In genomic region chr8:92996840-92997239, GRCm38 (mm10) we compare ENCODE assay signal across 8 mouse cellular contexts.
DNase-seq lines count a peak whose midpoint lies in the region.
"Had no signal": no experiment of that assay in that cellular context is flagged by ENCODE, and none has a peak within 500 bp of the region (broad histone marks: within the 10 kb centered on the region; RNA-seq: fewer than 3 reads in every experiment).

No protein-coding gene starts in this region.

- DNase-seq in layer of hippocampus, adult 11-12 months (ENCODE audit: low spot score): peak; percentile 64
- DNase-seq in layer of hippocampus, adult 9-10 months (ENCODE audit: low spot score): no peak
- peak; percentile 35 for DNase-seq in ZHBTc4 (ENCODE audit: low read depth, low spot score)
- peak; percentile 46 for DNase-seq in embryo, embryonic 11 days
- peak; percentile 67 to 75 for DNase-seq in kidney, postnatal 4 days
- peak; percentile 46 to 62 for DNase-seq in lung, postnatal 4 days
- DNase-seq in MN1 (ENCODE audit: low spot score): no peak
- DNase-seq: liver, embryonic 13.5 days had no signal

Comparison
In these comparisons a context has a peak if more than half of its experiments do, and no peak if none do; other contexts are left out.
1. DNase-seq: peak in layer of hippocampus, adult 11-12 months (single experiment), ZHBTc4 (single experiment), embryo, embryonic 11 days (single experiment), kidney, postnatal 4 days (2 of 2) and lung, postnatal 4 days (2 of 2); none in layer of hippocampus, adult 9-10 months (single experiment) and MN1 (single experiment).